Mouse (Mus musculus) CH12.LX (cell line): ENCODE results near the gene Med17.

Experiments used
- CHD1 ChIP-seq: IDR thresholded peaks from 2 replicates; pipeline ENCODE4 v1.6.1; 2012; ENCODE audit warnings: low read depth, low read length, improper control_type of control experiment, inconsistent platforms
- EP300 ChIP-seq: IDR thresholded peaks from 2 replicates; pipeline ENCODE4 v1.6.1; 2011; ENCODE audit warnings: low read length, improper control_type of control experiment
- KAT2A ChIP-seq: IDR thresholded peaks from 2 replicates; pipeline ENCODE4 v1.6.1; 2012; ENCODE audit warnings: low read length, improper control_type of control experiment, inconsistent platforms; ENCODE audit not compliant: insufficient replicate concordance
- USF2 ChIP-seq: conservative IDR thresholded peaks from 2 replicates; pipeline ENCODE4 v1.6.1; 2011; ENCODE audit warnings: low read depth, low read length, improper control_type of control experiment

DNA sequence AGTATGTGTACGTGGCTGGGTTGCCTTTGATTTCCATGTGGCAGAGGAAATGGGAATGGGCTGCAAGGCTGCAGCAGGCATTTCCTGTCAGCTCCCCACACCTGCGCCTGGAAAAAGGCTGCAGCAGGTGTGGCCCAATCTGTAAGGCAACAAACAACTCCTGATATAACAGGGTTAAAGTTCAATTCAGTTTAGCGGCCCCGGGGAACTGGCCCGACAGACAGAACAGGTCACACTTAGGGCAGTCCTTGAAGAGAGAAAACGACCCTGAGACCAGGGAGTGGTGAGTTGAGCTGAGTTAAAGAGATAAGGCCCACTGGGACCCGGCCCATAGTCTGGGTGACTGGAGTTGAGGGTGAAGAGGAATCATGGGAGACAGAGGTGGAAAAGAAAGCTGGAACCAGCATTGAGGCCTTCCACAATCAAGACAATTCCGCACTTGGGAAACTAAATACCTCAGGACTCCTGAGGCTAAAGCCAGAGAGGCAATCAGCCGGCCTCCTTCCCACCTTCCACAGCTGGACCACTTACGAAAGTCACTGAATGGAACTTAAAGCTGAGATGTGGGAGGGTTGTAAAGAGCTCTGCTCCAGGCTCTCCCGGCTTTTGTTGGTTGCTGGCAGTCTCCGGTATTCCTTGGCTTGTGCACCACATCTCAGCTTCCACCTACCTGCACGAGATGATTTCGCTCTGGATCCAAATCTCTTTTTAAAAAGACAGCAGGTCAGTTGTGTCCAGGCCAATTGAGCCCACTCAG, 34.2 kb downstream of the Med17 start:
- no peak for TF ChIP-seq USF2
- no peak for TF ChIP-seq EP300
- no peak for TF ChIP-seq KAT2A
- TF ChIP-seq CHD1, result no peak
